In the genomic region with DNA sequence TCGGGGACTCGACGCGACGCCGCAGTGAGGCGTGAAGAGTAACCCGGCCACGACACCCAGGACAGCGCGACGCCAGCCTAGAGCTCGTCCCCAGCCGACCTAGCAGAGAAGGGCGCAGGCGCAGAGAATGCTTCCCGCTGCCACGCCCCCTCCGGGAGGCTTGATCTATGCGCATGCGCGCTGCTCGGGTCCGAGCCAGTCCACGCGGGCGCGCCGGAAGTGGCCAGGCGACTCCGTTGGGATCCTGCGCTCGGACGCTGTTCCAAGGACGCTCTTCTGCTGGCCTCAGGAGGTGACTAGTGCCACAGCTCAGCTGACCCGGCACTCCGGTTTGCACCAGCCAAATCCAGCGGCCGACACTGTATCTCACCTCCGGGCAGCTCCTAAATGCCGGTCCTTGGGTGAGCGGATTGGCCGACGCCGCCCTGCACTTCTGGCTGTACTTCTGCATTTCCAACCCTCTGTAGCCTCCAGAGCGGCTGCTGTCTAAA, we compare ENCODE assay signal across 8 mouse cellular contexts. TPM values are rescaled to one million over a fixed set of nuclear protein-coding genes. Genes with fewer than 3 reads are reported as not detected.
DNase-seq lines count a peak whose midpoint lies in the region; ATAC-seq lines count a peak whose summit lies in the region.

A gene (minus strand): TSS at position 148 of the 491 bp plus-strand sequence.

- peak within 1 kb of the TSS; percentile 96 for H3K27ac ChIP-seq in lung, embryonic 16.5 days (ENCODE audit: low read length)

- peak within 1 kb of the TSS; percentile 83 for H3K4me3 ChIP-seq in lung, embryonic 16.5 days (ENCODE audit: low read length)

- DNase-seq in MEL-GATA-1-ER (ENCODE audit: extremely low read depth, low read depth): peak; percentile 62
- peak; percentile 99 for DNase-seq in cerebellum, adult 8-10 months
- peak; percentile 96 for DNase-seq in forelimb bud, embryonic 11.5 days (ENCODE audit: low read depth, low spot score)
- peak; percentile 91 for DNase-seq in layer of hippocampus, adult 9-10 months (ENCODE audit: low spot score)
- peak; percentile 98 for DNase-seq in ovary, postnatal 10 days (ENCODE audit: low spot score)
- DNase-seq in thymus, postnatal 10 days (ENCODE audit: low spot score in 2 of 2): peak; percentile 85 to 96

- peaks cover 4% of the 10 kb centered on the region for H3K4me1 ChIP-seq in lung, embryonic 16.5 days (replicated peaks; ENCODE audit: control insufficient read depth, insufficient read depth, low read length)

- under 1% methylated on average over 44 of the region's 46 CpGs for WGBS in lung, embryonic 16.5 days

- no peaks in the 10 kb centered on the region for H3K36me3 ChIP-seq in lung, embryonic 16.5 days (ENCODE audit: control insufficient read depth, insufficient read depth, low read length)

- peak within 1 kb of the TSS; percentile 89 for H3K9ac ChIP-seq in lung, embryonic 16.5 days (ENCODE audit: low read length)

- peak within 1 kb of the TSS; percentile 78 for H3K4me2 ChIP-seq in lung, embryonic 16.5 days (ENCODE audit: low read depth, low read length)

- H3K27me3 ChIP-seq in lung, embryonic 16.5 days (ENCODE audit: control insufficient read depth, insufficient read depth, low read depth, low read length): no peaks in the 10 kb centered on the region

- ATAC-seq in hematopoietic stem cell, adult 5-6 weeks (replicated peaks in 1 of 2; ENCODE audit: insufficient read depth in 1 of 2, low FRiP score in 2 of 2, low TSS enrichment in 1 of 2, low read depth in 1 of 2, poor library complexity in 2 of 2, severe bottlenecking in 2 of 2): peak; percentile 89 to 95
- peak; percentile 97 for ATAC-seq in lung, embryonic 16.5 days (ENCODE audit: low read depth)

- no peaks in the 10 kb centered on the region for H3K9me3 ChIP-seq in lung, embryonic 16.5 days (ENCODE audit: control insufficient read depth, low read length)

RNA-seq across cellular contexts. Expression of the gene that starts here (rescaled TPM):
- 11.5 and 15.4 TPM in 2 replicates for total RNA-seq in hematopoietic stem cell, adult 5-6 weeks (2017)
- polyA plus RNA-seq in lung, embryonic 16.5 days (2015; fragmentation: Nextera tagmentation; extraction: Ambion mirVana): 10.5 and 11.5 TPM in 2 replicates

Comparison
In these comparisons a context has a peak if more than half of its experiments do, and no peak if none do; other contexts are left out.
1. Peak in every context shown above with its lines: DNase-seq, ATAC-seq, H3K4me3 ChIP-seq and H3K27ac ChIP-seq.